ENCODE assay signal across 9 mouse cellular contexts in genomic region chr2:103347417-103347891, GRCm38 (mm10). TPM values are rescaled to one million over a fixed set of nuclear protein-coding genes. Genes with fewer than 3 reads are reported as not detected.
DNase-seq lines count a peak whose midpoint lies in the region; ATAC-seq lines count a peak whose summit lies in the region.
"Had no signal": no experiment of that assay in that cellular context is flagged by ENCODE, and none has a peak within 500 bp of the region (broad histone marks: within the 10 kb centered on the region; RNA-seq: fewer than 3 reads in every experiment).

No protein-coding gene starts in this region.

- peaks cover 4% of the 10 kb centered on the region; the same call in 1 of the 2 replicates for H3K4me1 ChIP-seq in hindbrain, embryonic 15.5 days (replicated peaks)
- H3K4me1 ChIP-seq: limb, embryonic 15.5 days had no signal

- no peaks in the 10 kb centered on the region for H3K27me3 ChIP-seq in hindbrain, embryonic 15.5 days

- peak overlapping the region; percentile 48 for H3K4me2 ChIP-seq in hindbrain, embryonic 15.5 days
- H3K4me2 ChIP-seq: limb, embryonic 15.5 days had no signal

- no peak; the same call in 1 of the 2 replicates for ATAC-seq in hindbrain, embryonic 15.5 days (ENCODE audit: low FRiP score, low read depth)

- no peak overlapping the region for H3K4me3 ChIP-seq in hindbrain, embryonic 15.5 days
- H3K4me3 ChIP-seq: limb, embryonic 15.5 days had no signal

- H3K9me3 ChIP-seq in hindbrain, embryonic 15.5 days, result no peaks in the 10 kb centered on the region
- H3K9me3 ChIP-seq: limb, embryonic 15.5 days had no signal

- 15% methylated on average over 5 of the region's 5 CpGs for WGBS in hindbrain, embryonic 15.5 days

- H3K27ac ChIP-seq in hindbrain, embryonic 15.5 days (replicated peaks), result no peak overlapping the region
- H3K27ac ChIP-seq: limb, embryonic 15.5 days had no signal

- no peaks in the 10 kb centered on the region for H3K36me3 ChIP-seq in hindbrain, embryonic 15.5 days
- H3K36me3 ChIP-seq: limb, embryonic 15.5 days had no signal

- 0 out of 2 replicates have a peak overlapping the region, but pooled peaks have one; percentile 25 for H3K9ac ChIP-seq in hindbrain, embryonic 15.5 days
- H3K9ac ChIP-seq: limb, embryonic 15.5 days had no signal

- peak; percentile 46 for DNase-seq in MEL-GATA-1-ER (ENCODE audit: extremely low read depth, low read depth)
- DNase-seq in c-Kit-positive CD71-positive TER-119-negative erythroid progenitor cells, embryonic 14.5 days (ENCODE audit: low read depth), result peak; percentile 53
- peak; percentile 31 to 84 for DNase-seq in frontal cortex, adult 2 months (ENCODE audit: extremely low spot score in 1 of 2, low spot score in 1 of 2)
- DNase-seq in layer of hippocampus, postnatal 25 days (ENCODE audit: extremely low spot score in 1 of 2, low spot score in 1 of 2), result peak; percentile 33 to 39
- peak; percentile 38 to 64 for DNase-seq in lung, postnatal 4 days
- DNase-seq in retina, embryonic 14.5 days (ENCODE audit: low spot score), result peak; percentile 86
- peak; percentile 33 for DNase-seq in urinary bladder, postnatal 25 days (ENCODE audit: low spot score)

RNA-seq across cellular contexts. Expression of gene Ehf, which starts 44.4 kb away (rescaled TPM):
- polyA plus RNA-seq in frontal cortex, adult 2 months (2012; rRNA removed), result 0.13 and 0.14 TPM in 2 replicates
- polyA plus RNA-seq in hindbrain, embryonic 15.5 days (2015; fragmentation: Nextera tagmentation; extraction: Ambion mirVana), result 0.10 and 0.29 TPM in 2 replicates
- total RNA-seq in layer of hippocampus, postnatal 25 days (2021), result not detected

Comparison
In these comparisons a context has a peak if more than half of its experiments do, and no peak if none do; other contexts are left out.
1. DNase-seq: peak in every context shown above with its lines; median percentile 86 in retina, embryonic 14.5 days; 58 in frontal cortex, adult 2 months; 53 in c-Kit-positive CD71-positive TER-119-negative erythroid progenitor cells, embryonic 14.5 days; 51 in lung, postnatal 4 days; 46 in MEL-GATA-1-ER; 36 in layer of hippocampus, postnatal 25 days; 33 in urinary bladder, postnatal 25 days.